Mouse (Mus musculus): ENCODE measurements around the gene Tulp2. TPM values are rescaled to one million over a fixed set of nuclear protein-coding genes. Genes with fewer than 3 reads are reported as not detected.

Tulp2 gene
- polyA plus RNA-seq, 1 experiment from 2014 or later, result 1.1 TPM

- H3K36me3 ChIP-seq (ENCODE audit: control insufficient read depth, insufficient read depth, low read length), result no peaks in the 10 kb centered on the region
- ATAC-seq (ENCODE audit: insufficient number of reproducible peaks, low FRiP score, low TSS enrichment, low read depth), result no peak
- no peak overlapping the region for H3K27ac ChIP-seq (replicated peaks; ENCODE audit: low read depth, low read length)
- no peak for DNase-seq (ENCODE audit: low spot score)
- H3K4me1 ChIP-seq (ENCODE audit: control insufficient read depth, insufficient read depth, low read length), result peaks cover 6% of the 10 kb centered on the region
- 88% methylated on average over 9 of the region's 9 CpGs for WGBS
- no peak overlapping the region for H3K4me2 ChIP-seq (ENCODE audit: low read depth, severe bottlenecking)
- no peak overlapping the region for H3K9ac ChIP-seq (ENCODE audit: low read length)
- no peak overlapping the region for H3K4me3 ChIP-seq (ENCODE audit: low read depth, low read length)
- no peaks in the 10 kb centered on the region for H3K27me3 ChIP-seq (ENCODE audit: control insufficient read depth, insufficient read depth, low read length)
- H3K9me3 ChIP-seq (ENCODE audit: control insufficient read depth, low read length), result no peaks in the 10 kb centered on the region
Measured at GRCm38 (mm10) chr7:45565446-45565845, 83.8 kb downstream of the Tulp2 start.

GRCm38 (mm10) chr7:45567112-45567779 is 85.6 kb downstream of the Tulp2 start:
- DNase-seq (ENCODE audit: low spot score), result no peak
- WGBS, result 68% methylated on average over 8 of the region's 8 CpGs
- ATAC-seq (ENCODE audit: insufficient number of reproducible peaks, low FRiP score, low TSS enrichment, low read depth), result no peak
- Histone ChIP-seq H3K4me3 (ENCODE audit: low read depth, low read length) (no peak overlapping the region; the same call in 1 of the 2 replicates), H3K9ac (ENCODE audit: low read length) (peak overlapping the region; percentile 4; the same call in 1 of the 2 replicates), H3K4me1 (ENCODE audit: control insufficient read depth, insufficient read depth, low read length) (peaks cover 18% of the 10 kb centered on the region), H3K36me3 (ENCODE audit: control insufficient read depth, insufficient read depth, low read length) (no peaks in the 10 kb centered on the region), H3K27me3 (ENCODE audit: control insufficient read depth, insufficient read depth, low read length) (no peaks in the 10 kb centered on the region), H3K9me3 (ENCODE audit: control insufficient read depth, low read length) (no peaks in the 10 kb centered on the region), H3K4me2 (ENCODE audit: low read depth, severe bottlenecking) (peak overlapping the region; percentile 80; the same call in 1 of the 2 replicates), H3K27ac (replicated peaks; ENCODE audit: low read depth, low read length) (no peak overlapping the region)

GRCm38 (mm10) chr7:45567780-45568516 is 86.3 kb downstream of the Tulp2 start:
- 1% methylated on average over 24 of the region's 24 CpGs for WGBS
- Histone ChIP-seq H3K27me3 (ENCODE audit: control insufficient read depth, insufficient read depth, low read length) (no peaks in the 10 kb centered on the region), H3K36me3 (ENCODE audit: control insufficient read depth, insufficient read depth, low read length) (no peaks in the 10 kb centered on the region), H3K4me1 (ENCODE audit: control insufficient read depth, insufficient read depth, low read length) (peaks cover 18% of the 10 kb centered on the region), H3K4me2 (ENCODE audit: low read depth, severe bottlenecking) (peak overlapping the region; percentile 80), H3K27ac (replicated peaks; ENCODE audit: low read depth, low read length) (peak overlapping the region; percentile 38; the same call in 1 of the 2 replicates), H3K4me3 (ENCODE audit: low read depth, low read length) (peak overlapping the region; percentile 35), H3K9ac (ENCODE audit: low read length) (peak overlapping the region; percentile 5; the same call in 1 of the 2 replicates), H3K9me3 (ENCODE audit: control insufficient read depth, low read length) (no peaks in the 10 kb centered on the region)
- ATAC-seq (ENCODE audit: insufficient number of reproducible peaks, low FRiP score, low TSS enrichment, low read depth) (peak; percentile 94), DNase-seq (ENCODE audit: low spot score) (peak; percentile 96)

GRCm38 (mm10) chr7:45568601-45569473 is 87.2 kb downstream of the Tulp2 start:
- H3K27me3 ChIP-seq (ENCODE audit: control insufficient read depth, insufficient read depth, low read length), result no peaks in the 10 kb centered on the region
- H3K4me1 ChIP-seq (ENCODE audit: control insufficient read depth, insufficient read depth, low read length), result peaks cover 18% of the 10 kb centered on the region
- ATAC-seq (ENCODE audit: insufficient number of reproducible peaks, low FRiP score, low TSS enrichment, low read depth) (peak; percentile 11; the same call in 1 of the 2 replicates), DNase-seq (ENCODE audit: low spot score) (no peak)
- H3K9ac ChIP-seq (ENCODE audit: low read length), result no peak overlapping the region
- no peak overlapping the region for H3K4me3 ChIP-seq (ENCODE audit: low read depth, low read length)
- WGBS, result 84% methylated on average over 10 of the region's 10 CpGs
- H3K36me3 ChIP-seq (ENCODE audit: control insufficient read depth, insufficient read depth, low read length), result no peaks in the 10 kb centered on the region
- H3K27ac ChIP-seq (replicated peaks; ENCODE audit: low read depth, low read length), result peak overlapping the region; percentile 38; the same call in 1 of the 2 replicates
- no peaks in the 10 kb centered on the region for H3K9me3 ChIP-seq (ENCODE audit: control insufficient read depth, low read length)
- peak overlapping the region; percentile 80; the same call in 1 of the 2 replicates for H3K4me2 ChIP-seq (ENCODE audit: low read depth, severe bottlenecking)

GRCm38 (mm10) chr7:45570103-45570741 is 88.5 kb downstream of the Tulp2 start, which contains the start of gene Bcat2:
Bcat2 (plus strand) TSS chr7:45570153.
- DNase-seq (ENCODE audit: low spot score) (peak; percentile 84), ATAC-seq (ENCODE audit: insufficient number of reproducible peaks, low FRiP score, low TSS enrichment, low read depth) (peak; percentile 69)
- Histone ChIP-seq H3K9ac (ENCODE audit: low read length) (peak within 1 kb of the TSS; percentile 87), H3K36me3 (ENCODE audit: control insufficient read depth, insufficient read depth, low read length) (no peaks in the 10 kb centered on the region), H3K27me3 (ENCODE audit: control insufficient read depth, insufficient read depth, low read length) (no peaks in the 10 kb centered on the region), H3K4me1 (ENCODE audit: control insufficient read depth, insufficient read depth, low read length) (peaks cover 18% of the 10 kb centered on the region), H3K4me2 (ENCODE audit: low read depth, severe bottlenecking) (peak within 1 kb of the TSS; percentile 82), H3K9me3 (ENCODE audit: control insufficient read depth, low read length) (no peaks in the 10 kb centered on the region), H3K4me3 (ENCODE audit: low read depth, low read length) (peak within 1 kb of the TSS; percentile 74), H3K27ac (replicated peaks; ENCODE audit: low read depth, low read length) (peak within 1 kb of the TSS; percentile 82)
- 1% methylated on average over 42 of the region's 42 CpGs for WGBS

GRCm38 (mm10) chr7:45571966-45572365 is 90.3 kb downstream of the Tulp2 start:
- H3K27ac ChIP-seq (replicated peaks; ENCODE audit: low read depth, low read length), result no peak overlapping the region
- no peak overlapping the region for H3K4me3 ChIP-seq (ENCODE audit: low read depth, low read length)
- no peaks in the 10 kb centered on the region for H3K9me3 ChIP-seq (ENCODE audit: control insufficient read depth, low read length)
- H3K4me1 ChIP-seq (ENCODE audit: control insufficient read depth, insufficient read depth, low read length), result peaks cover 17% of the 10 kb centered on the region
- ATAC-seq (ENCODE audit: insufficient number of reproducible peaks, low FRiP score, low TSS enrichment, low read depth) (no peak), DNase-seq (ENCODE audit: low spot score) (no peak)
- 50% methylated on average over 1 of the region's 1 CpGs for WGBS
- no peak overlapping the region for H3K9ac ChIP-seq (ENCODE audit: low read length)
- H3K36me3 ChIP-seq (ENCODE audit: control insufficient read depth, insufficient read depth, low read length), result peaks cover 7% of the 10 kb centered on the region; the same call in 1 of the 2 replicates
- H3K4me2 ChIP-seq (ENCODE audit: low read depth, severe bottlenecking), result no peak overlapping the region
- no peaks in the 10 kb centered on the region for H3K27me3 ChIP-seq (ENCODE audit: control insufficient read depth, insufficient read depth, low read length)
